Mouse (Mus musculus) forebrain, embryonic 12.5 days (tissue): ENCODE measurements around the gene Clec2i. TPM values are rescaled to one million over a fixed set of nuclear protein-coding genes. Genes with fewer than 3 reads are reported as not detected.
"Not testable (repeated sequence)": the region's sequence is repeated elsewhere in the genome, so short reads cannot be mapped to it uniquely, and the experiment has no call there.

Experiments
- ATAC-seq: fragments of 200-750 bp; cut with Nextera tagmentation; 2 replicates; pipeline ENCODE4 v1.8.0; 2017; ENCODE audit warnings: moderate TSS enrichment; ENCODE audit not compliant: low FRiP score
- H3K27ac ChIP-seq: fragments of 300-500 bp; sonication (generic); 2 replicates; pipeline ENCODE4 v1.5.1; 2016; ENCODE audit warnings: mild to moderate bottlenecking
- H3K27me3 ChIP-seq: fragments of 300-500 bp; sonication (generic); 2 replicates; pipeline ENCODE4 v1.6.1; 2016; ENCODE audit warnings: mild to moderate bottlenecking
- H3K36me3 ChIP-seq: fragments of 300-500 bp; sonication (generic); replicated peaks from 2 replicates; pipeline ENCODE4 v1.6.1; 2016; ENCODE audit warnings: mild to moderate bottlenecking
- H3K4me1 ChIP-seq: fragments of 300-500 bp; sonication (generic); 2 replicates; pipeline ENCODE4 v1.6.1; 2016
- H3K4me2 ChIP-seq: fragments of 300-500 bp; sonication (generic); 2 replicates; pipeline ENCODE4 v1.6.1; 2016; ENCODE audit warnings: mild to moderate bottlenecking, moderate library complexity
- H3K4me3 ChIP-seq: fragments of 300-500 bp; sonication (generic); replicated peaks from 2 replicates; pipeline ENCODE4 v1.5.1; 2016; ENCODE audit warnings: mild to moderate bottlenecking
- H3K9ac ChIP-seq: fragments of 300-500 bp; sonication (generic); 2 replicates; pipeline ENCODE4 v1.6.1; 2016; ENCODE audit warnings: mild to moderate bottlenecking
- H3K9me3 ChIP-seq: fragments of 300-500 bp; sonication (generic); 2 replicates; pipeline ENCODE4 v1.6.1; 2016
- WGBS: fragments of 180-500 bp; shearing (Covaris S2); methylation state at CpG from one replicate; pipeline ENCODE4 v1.1.7; 2016; 5-methylcytosine and 5-hydroxymethylcytosine counted together
- microRNA-seq: library from miRNA; unstranded; fragments of <30 nt; microRNA quantifications from one replicate; pipeline ENCODE4, GENCODE M21; 2017
- polyA plus RNA-seq: library from polyadenylated mRNA; unstranded; fragments of >200 nt; fragmentation: Nextera tagmentation; extraction: Ambion mirVana; gene quantifications from 2 replicates; pipeline ENCODE4 v1.2.1, GENCODE M21; 2016

Gene Clec2i
- polyA plus RNA-seq, 1 experiment from 2014 or later: 0.10 TPM

DNA sequence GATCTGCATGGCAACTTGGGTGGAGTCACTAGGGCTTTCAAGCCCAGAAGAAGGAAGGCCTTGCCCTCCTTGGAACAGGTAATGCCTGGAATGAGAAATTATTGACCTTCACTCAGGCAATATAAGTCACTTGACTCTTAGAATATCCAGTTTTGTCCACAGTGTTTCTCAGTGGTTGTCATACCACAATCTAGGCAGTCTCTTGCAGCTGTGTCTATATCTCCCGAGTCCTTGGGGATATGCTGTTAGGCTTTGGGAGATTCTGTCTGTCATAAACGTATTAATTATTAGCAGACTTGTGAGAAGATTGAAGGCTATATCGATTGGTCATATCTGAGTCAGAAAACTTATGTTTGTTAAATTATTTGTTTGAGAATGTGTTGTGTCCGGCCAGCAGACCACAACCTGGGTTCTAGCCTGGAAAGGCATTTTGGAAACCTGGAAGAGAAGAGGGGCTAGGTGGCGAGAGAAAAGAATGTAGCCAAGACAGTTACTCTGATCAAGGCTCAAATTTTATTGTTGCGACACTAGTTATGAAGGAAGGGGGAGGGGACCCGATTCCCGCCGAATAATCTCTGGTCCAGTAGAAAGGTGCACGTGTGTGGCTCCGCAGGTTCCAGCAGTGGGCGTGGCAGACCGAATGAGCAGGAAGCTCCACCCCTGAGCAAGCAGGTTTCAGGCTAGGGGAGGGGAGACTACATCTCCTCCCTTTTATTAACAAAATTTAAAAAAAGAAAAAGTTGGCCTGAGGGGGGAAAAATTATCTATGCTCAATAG is 48.7 kb downstream of the Clec2i start:
- WGBS: 92% methylated on average over 5 of the region's 13 CpGs
- H3K27ac ChIP-seq, H3K4me2 ChIP-seq, H3K4me3 ChIP-seq, H3K4me1 ChIP-seq, H3K9ac ChIP-seq, H3K27me3 ChIP-seq, ATAC-seq, H3K36me3 ChIP-seq, H3K9me3 ChIP-seq: not testable (repeated sequence)

DNA sequence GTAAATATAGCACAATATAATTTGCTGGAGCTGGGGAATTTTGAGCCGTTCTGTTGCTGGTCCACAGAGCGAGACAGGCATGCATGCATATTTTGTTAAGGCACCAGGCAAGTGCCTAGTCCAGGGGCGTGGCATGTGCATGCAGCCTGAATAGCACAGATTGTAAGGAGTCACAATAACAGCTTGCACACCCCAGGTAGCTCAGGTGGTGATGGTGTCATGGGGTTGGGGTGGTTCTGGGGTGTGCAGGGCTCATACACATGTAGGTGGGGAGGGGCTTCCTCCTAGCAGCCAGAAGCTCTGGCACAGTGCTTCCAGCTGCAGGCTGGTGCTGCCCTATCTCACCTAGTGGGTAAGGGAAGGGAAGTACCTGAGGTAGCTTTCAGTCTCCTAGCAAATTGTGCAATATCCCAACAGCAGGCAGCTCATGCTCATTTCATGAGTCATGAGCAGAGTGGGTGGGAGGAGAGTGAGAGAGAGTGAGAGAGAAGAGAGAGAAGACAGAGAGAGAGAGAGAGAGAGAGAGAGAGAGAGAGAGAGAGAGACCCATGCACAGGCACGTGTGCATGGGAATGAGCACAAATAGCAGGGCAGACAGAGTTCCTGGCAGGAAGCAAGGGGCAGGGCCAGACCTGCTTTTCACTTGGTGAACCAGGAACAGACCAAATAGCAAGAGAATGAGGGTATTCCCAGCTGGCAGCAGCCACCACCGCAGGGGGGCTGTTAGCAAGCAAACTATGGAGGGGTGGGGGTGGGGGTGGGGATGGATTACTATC is 54.4 kb downstream of the Clec2i start:
- Histone ChIP-seq H3K4me2 (no peak overlapping the region), H3K4me3 (no peak overlapping the region), H3K27me3 (no peaks in the 10 kb centered on the region), H3K9ac (no peak overlapping the region), H3K27ac (no peak overlapping the region), H3K36me3 (no peaks in the 10 kb centered on the region), H3K9me3 (peaks cover 7% of the 10 kb centered on the region), H3K4me1 (no peaks in the 10 kb centered on the region)
- 77% methylated on average over 5 of the region's 5 CpGs for WGBS
- no peak for ATAC-seq

DNA sequence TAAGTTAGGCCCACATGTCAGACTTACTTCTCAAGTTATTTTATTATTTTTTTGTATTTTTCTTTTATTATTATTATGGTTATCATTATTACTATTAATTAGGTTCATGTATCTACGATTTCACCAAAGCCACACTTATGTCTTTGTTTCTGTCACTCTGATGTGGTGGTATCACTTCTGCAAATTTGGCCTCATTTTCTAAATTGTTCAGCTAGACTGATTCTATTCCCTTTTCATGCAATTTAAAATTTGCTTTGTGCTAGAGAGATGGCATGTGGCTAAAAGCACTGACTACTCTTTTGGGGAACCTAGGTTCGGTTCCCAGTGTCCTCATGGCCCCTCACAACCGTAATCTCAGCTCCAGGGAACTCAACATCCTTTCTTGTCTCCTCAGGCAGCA is 58.2 kb downstream of the Clec2i start:
- Histone ChIP-seq H3K4me1 (no peaks in the 10 kb centered on the region), H3K4me2 (no peak overlapping the region), H3K27ac (no peak overlapping the region), H3K27me3 (no peaks in the 10 kb centered on the region), H3K36me3 (no peaks in the 10 kb centered on the region), H3K4me3 (no peak overlapping the region), H3K9me3 (peaks cover 7% of the 10 kb centered on the region), H3K9ac (no peak overlapping the region)
- 83% methylated on average over 3 of the region's 3 CpGs for WGBS
- ATAC-seq: no peak

Small RNA genes lying within 50 kb of the gene (microRNA-seq; reads per million reads assigned to microRNA genes)
- not detected for gene Gm27336

Other genes with a start within 250 kb of the Clec2i start
- gene Clec2h, start 225.2 kb upstream of the Clec2i start, polyA plus RNA-seq: not detected in 2 replicates
- not detected in 2 replicates for gene Klrb1, start 164.5 kb upstream of the Clec2i start, polyA plus RNA-seq
- gene Klrb1c, start 98.4 kb upstream of the Clec2i start, polyA plus RNA-seq: 0.08 TPM in 1 of 2 replicates, not detected in the other
- not detected in 2 replicates for gene Gm44511, start 61.3 kb upstream of the Clec2i start, polyA plus RNA-seq
- not detected in 2 replicates for gene Klrb1b, start 61.3 kb upstream of the Clec2i start, polyA plus RNA-seq
- gene BC035044, start 3.5 kb downstream of the Clec2i start, polyA plus RNA-seq: 0.17 and 0.43 TPM in 2 replicates
- not detected in 2 replicates for gene Clec2g, start 46.8 kb downstream of the Clec2i start, polyA plus RNA-seq
- gene Klrb1f, start 158.3 kb downstream of the Clec2i start, polyA plus RNA-seq: not detected in 2 replicates
- 0.12 TPM in 1 of 2 replicates, not detected in the other for gene Clec2e, start 213.3 kb downstream of the Clec2i start, polyA plus RNA-seq